Mouse (Mus musculus): ENCODE results near the gene Gm1979.
"Not testable (repeated sequence)": the region's sequence is repeated elsewhere in the genome, so short reads cannot be mapped to it uniquely, and the experiment has no call there.

Gm1979 gene

DNA sequence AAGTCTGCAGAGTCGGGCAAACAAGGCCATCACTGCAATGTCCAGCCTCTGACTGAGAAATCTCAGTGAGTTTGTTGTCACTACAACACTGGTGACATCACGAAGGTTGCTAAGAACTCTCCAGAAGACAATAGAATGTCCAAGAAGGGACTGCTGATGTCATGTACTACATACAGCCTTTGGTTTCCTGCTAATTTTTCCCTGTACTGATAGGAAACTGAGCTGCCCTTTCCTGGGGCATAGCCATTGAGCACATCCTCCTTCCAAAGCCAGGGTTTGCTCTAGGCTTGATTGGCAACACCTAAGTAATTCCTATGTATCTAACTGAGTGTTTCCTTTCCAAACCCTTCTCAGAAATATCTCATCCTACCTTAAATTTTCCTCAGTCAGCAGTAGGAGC is at the start of gene Gm1979:
TSS of gene Gm1979 (minus strand) at position 101 of the 400 bp plus-strand sequence.
- in situ Hi-C loops (cut with MboI; ENCODE audit: unreplicated experiment in 2 of 2), result not testable (repeated sequence)

DNA sequence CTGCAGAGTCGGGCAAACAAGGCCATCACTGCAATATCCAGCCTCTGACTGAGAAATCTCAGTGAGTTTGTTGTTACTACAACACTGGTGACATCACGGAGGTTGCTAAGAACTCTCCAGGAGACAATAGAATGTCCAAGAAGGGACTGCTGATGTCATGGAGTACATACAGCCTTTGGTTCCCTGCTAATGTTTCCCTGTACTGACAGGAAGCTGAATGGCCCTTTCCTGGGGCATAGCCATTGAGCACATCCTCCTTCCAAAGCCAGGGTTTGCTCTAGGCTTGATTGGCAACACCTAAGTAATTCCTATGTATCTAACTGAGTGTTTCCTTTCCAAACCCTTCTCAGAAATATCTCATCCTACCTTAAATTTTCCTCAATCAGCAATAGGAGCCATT is 34.9 kb upstream of the Gm1979 start, which contains the start of gene Speer4a:
TSS of gene Speer4a (minus strand) at position 101 of the 400 bp plus-strand sequence.
- in situ Hi-C loops (cut with MboI; ENCODE audit: unreplicated experiment in 2 of 2), result loop anchor here in 1 of 2 experiments (25.0 kb wide), 1 partner anchor 102 kb away; the partner anchor contains the start of gene Gm21663

DNA sequence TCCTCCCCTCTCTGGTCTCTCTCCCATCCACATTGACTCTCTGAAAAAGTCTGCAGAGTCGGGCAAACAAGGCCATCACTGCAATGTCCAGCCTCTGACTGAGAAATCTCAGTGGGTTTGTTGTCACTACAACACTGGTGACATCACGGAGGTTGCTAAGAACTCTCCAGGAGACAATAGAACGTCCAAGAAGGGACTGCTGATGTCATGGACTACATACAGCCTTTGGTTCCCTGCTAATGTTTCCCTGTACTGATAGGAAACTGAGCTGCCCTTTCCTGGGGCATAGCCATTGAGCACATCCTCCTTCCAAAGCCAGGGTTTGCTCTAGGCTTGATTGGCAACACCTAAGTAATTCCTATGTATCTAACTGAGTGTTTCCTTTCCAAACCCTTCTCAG is 18.2 kb upstream of the Gm1979 start, which contains the start of gene Gm5862:
TSS of gene Gm5862 (minus strand) at position 101 of the 400 bp plus-strand sequence.
- in situ Hi-C loops (cut with MboI; ENCODE audit: unreplicated experiment in 2 of 2), result not testable (repeated sequence)

DNA sequence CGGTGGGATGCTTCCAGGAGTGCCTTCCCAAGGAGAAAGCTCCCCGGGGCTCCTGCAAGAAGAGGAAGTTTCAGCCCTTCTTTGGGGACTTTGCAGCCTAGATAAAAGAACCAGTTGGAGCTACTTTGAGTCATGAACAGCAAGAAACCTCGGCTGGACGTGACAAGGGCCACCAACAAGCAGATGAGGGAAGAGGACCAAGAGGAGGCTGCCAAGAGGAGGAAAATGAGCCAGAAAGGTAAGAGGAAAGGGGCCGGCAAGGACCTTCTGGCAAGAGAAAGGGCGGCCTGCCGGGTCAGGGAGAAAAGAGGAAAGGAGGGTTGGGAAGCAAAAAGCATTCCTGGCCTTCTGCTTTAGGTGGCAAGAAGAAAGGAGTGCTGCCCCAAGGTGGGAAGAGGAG is 3.1 kb upstream of the Gm1979 start:
- in situ Hi-C loops (cut with MboI; ENCODE audit: unreplicated experiment in 2 of 2), result not testable (repeated sequence)

DNA sequence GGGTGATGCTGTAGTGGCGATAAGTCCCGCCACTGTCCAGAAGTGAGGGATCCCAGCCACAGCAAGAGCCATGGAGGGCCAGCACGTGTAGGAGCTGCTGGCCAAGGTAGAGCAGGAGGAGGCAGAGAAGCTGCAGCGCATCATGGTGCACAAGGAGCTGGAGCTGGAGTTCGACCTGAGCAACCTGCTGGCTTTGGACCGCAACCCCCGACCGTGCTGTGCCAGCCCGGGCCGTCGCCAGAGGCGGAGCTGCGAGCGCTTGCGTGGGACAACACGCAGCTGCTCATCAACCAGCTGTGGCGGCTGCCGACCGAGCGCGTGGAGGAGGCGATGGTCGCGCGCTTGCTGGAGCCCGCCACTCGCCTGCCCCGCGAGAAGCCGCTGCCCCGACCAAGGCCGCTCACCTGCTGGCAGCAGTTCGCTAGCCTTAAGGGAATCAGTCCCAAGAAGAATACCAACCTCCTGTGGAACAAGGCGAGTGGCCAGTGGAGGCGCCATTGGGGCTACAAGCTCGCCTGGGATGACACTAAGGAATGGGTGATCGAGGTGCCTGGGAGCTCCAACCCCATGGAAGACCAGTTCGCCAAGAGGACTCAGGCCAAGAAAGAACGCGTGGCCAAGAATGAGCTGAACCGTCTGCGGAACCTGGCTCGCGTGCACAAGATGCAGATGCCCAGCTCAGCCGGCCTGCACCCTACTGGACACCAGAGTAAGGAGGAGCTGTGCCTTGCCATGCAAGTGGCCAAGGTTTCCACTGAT is 2.5 kb upstream of the Gm1979 start:
- in situ Hi-C loops (cut with MboI; ENCODE audit: unreplicated experiment in 2 of 2), result not testable (repeated sequence)

DNA sequence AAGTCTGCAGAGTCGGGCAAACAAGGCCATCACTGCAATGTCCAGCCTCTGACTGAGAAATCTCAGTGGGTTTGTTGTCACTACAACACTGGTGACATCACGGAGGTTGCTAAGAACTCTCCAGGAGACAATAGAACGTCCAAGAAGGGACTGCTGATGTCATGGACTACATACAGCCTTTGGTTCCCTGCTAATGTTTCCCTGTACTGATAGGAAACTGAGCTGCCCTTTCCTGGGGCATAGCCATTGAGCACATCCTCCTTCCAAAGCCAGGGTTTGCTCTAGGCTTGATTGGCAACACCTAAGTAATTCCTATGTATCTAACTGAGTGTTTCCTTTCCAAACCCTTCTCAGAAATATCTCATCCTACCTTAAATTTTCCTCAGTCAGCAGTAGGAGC is 16.0 kb downstream of the Gm1979 start, which contains the start of gene Gm21698:
TSS of gene Gm21698 (minus strand) at position 101 of the 400 bp plus-strand sequence.
- in situ Hi-C loops (cut with MboI; ENCODE audit: unreplicated experiment in 2 of 2), result not testable (repeated sequence)

DNA sequence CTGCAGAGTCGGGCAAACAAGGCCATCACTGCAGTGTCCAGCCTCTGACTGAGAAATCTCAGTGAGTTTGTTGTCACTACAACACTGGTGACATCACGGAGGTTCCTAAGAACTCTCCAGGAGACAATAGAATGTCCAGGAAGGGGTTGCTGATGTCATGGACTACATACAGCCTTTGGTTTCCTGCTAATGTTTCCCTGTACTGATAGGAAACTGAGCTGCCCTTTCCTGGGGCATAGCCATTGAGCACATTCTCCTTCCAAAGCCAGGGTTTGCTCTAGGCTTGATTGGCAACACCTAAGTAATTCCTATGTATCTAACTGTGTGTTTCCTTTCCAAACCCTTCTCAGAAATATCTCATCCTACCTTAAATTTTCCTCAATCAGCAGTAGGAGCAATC is 32.0 kb downstream of the Gm1979 start, which contains the start of gene Gm21680:
TSS of gene Gm21680 (minus strand) at position 101 of the 400 bp plus-strand sequence.
- in situ Hi-C loops (cut with MboI; ENCODE audit: unreplicated experiment in 2 of 2), result not testable (repeated sequence)

DNA sequence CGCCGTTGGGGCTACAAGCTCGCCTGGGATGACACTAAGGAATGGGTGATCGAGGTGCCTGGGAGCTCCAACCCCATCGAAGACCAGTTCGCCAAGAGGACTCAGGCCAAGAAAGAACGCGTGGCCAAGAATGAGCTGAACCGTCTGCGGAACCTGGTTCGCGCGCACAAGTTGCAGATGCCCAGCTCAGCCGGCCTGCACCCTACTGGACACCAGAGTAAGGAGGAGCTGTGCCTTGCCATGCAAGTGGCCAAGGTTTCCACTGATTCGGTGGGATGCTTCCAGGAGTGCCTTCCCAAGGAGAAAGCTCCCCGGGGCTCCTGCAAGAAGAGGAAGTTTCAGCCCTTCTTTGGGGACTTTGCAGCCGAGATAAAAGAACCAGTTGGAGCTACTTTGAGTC is 47.5 kb downstream of the Gm1979 start:
- in situ Hi-C loops (cut with MboI; ENCODE audit: unreplicated experiment in 2 of 2), result not testable (repeated sequence)

DNA sequence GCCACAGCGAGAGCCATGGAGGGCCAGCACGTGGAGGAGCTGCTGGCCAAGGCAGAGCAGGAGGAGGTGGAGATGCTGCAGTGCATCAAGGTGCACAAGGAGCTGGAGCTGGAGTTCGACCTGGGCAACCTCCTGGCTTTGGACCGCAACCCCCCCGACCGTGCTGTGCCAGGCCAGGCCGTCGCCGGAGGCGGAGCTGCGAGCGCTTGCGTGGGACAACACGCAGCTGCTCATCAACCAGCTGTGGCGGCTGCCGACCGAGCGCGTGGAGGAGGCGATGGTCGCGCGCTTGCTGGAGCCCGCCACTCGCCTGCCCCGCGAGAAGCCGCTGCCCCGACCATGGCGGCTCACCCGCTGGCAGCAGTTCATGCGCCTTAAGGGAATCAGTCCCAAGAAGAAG is 48.0 kb downstream of the Gm1979 start:
- in situ Hi-C loops (cut with MboI; ENCODE audit: unreplicated experiment in 2 of 2), result not testable (repeated sequence)

DNA sequence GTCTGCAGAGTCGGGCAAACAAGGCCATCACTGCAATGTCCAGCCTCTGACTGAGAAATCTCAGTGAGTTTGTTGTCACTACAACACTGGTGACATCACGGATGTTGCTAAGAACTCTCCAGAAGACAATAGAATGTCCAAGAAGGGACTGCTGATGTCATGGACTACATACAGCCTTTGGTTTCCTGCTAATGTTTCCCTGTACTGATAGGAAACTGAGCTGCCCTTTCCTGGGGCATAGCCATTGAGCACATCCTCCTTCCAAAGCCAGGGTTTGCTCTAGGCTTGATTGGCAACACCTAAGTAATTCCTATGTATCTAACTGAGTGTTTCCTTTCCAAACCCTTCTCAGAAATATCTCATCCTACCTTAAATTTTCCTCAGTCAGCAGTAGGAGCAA is 50.3 kb downstream of the Gm1979 start, which contains the start of gene Gm21671:
TSS of gene Gm21671 (minus strand) at position 101 of the 400 bp plus-strand sequence.
- in situ Hi-C loops (cut with MboI; ENCODE audit: unreplicated experiment in 2 of 2), result not testable (repeated sequence)
